Mouse (Mus musculus) intestine, embryonic 14.5 days (tissue): ENCODE results near the gene Astn2. TPM values are rescaled to one million over a fixed set of nuclear protein-coding genes. Genes with fewer than 3 reads are reported as not detected.

ENCODE experiments used
- ATAC-seq: fragments of 200-750 bp; cut with Nextera tagmentation; replicated peaks from 2 replicates; pipeline ENCODE4 v1.8.0; 2017; ENCODE audit warnings: low read depth, moderate number of reproducible peaks, moderate TSS enrichment, moderate library complexity; ENCODE audit not compliant: low FRiP score, low TSS enrichment
- DNase-seq: peaks from one replicate; pipeline ENCODE4 v3.0.0-alpha.2; 2018; ENCODE audit warnings: low spot score
- H3K27ac ChIP-seq: fragments of 300-500 bp; sonication (generic); 2 replicates; pipeline ENCODE4 v1.5.1; 2014; ENCODE audit warnings: low read depth, mild to moderate bottlenecking, control low read depth
- H3K27me3 ChIP-seq: fragments of 300-500 bp; sonication (generic); replicated peaks from 2 replicates; pipeline ENCODE4 v1.6.1; 2014; ENCODE audit warnings: low read length, control low read depth; ENCODE audit not compliant: control insufficient read depth, insufficient read depth
- H3K36me3 ChIP-seq: fragments of 300-500 bp; sonication (generic); 2 replicates; pipeline ENCODE4 v1.6.1; 2014; ENCODE audit warnings: low read length, control low read depth; ENCODE audit not compliant: control insufficient read depth, insufficient read depth
- H3K4me1 ChIP-seq: fragments of 300-500 bp; sonication (generic); replicated peaks from 2 replicates; pipeline ENCODE4 v1.6.1; 2014; ENCODE audit warnings: low read length, control low read depth, mixed read lengths; ENCODE audit not compliant: control insufficient read depth, insufficient read depth
- H3K4me2 ChIP-seq: fragments of 300-500 bp; sonication (generic); 2 replicates; pipeline ENCODE4 v1.6.1; 2014; ENCODE audit warnings: low read length
- H3K4me3 ChIP-seq: fragments of 300-500 bp; sonication (generic); 2 replicates; pipeline ENCODE4 v1.5.1; 2014; ENCODE audit warnings: low read depth, low read length, control low read depth, mixed read lengths
- H3K9ac ChIP-seq: fragments of 300-500 bp; sonication (generic); 2 replicates; pipeline ENCODE4 v1.6.1; 2014; ENCODE audit warnings: mild to moderate bottlenecking, low read length
- H3K9me3 ChIP-seq: fragments of 300-500 bp; sonication (generic); 2 replicates; pipeline ENCODE4 v1.6.1; 2016; ENCODE audit warnings: low read length, control low read depth; ENCODE audit not compliant: control insufficient read depth
- WGBS: fragments of 180-500 bp; shearing (Covaris S2); extraction: QIAGEN DNeasy Blood & Tissue Kit; methylation state at CpG from one replicate; pipeline ENCODE4 v1.1.7; 2014; 5-methylcytosine and 5-hydroxymethylcytosine counted together
- polyA plus RNA-seq: library from polyadenylated mRNA; unstranded; fragments of >200 nt; fragmentation: Nextera tagmentation; extraction: Ambion mirVana; gene quantifications from 2 replicates; pipeline ENCODE4 v1.2.1, GENCODE M21; 2014

Gene Astn2
- polyA plus RNA-seq, 1 experiment from 2014 or later = 0.96 TPM

DNA sequence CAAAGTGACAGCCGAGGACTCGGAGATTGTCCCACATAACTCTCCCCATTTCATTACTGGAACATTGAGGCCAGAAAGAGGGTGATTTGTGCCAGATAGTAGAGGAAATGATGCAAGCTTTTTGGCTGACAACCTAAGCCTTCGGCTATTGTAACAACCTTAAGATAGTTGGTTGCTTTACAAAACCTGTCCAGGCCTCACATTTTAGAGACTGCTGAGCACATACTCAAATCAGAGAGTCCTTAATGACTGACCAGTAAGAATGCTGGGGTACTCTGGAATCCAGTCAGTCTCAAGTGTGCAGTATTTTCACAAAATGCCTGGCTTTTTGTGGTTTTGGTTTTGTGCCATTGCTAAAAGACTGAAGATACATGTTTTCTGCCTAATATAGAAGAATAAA, 1062.6 kb downstream of the Astn2 start:
- Histone ChIP-seq H3K4me1 (no peaks in the 10 kb centered on the region), H3K4me2 (no peak overlapping the region), H3K9ac (no peak overlapping the region), H3K9me3 (no peaks in the 10 kb centered on the region), H3K27ac (no peak overlapping the region), H3K36me3 (no peaks in the 10 kb centered on the region), H3K27me3 (no peaks in the 10 kb centered on the region), H3K4me3 (no peak overlapping the region)
- 83% methylated on average over 3 of the region's 3 CpGs for WGBS
- no peak for DNase-seq
- ATAC-seq = no peak

DNA sequence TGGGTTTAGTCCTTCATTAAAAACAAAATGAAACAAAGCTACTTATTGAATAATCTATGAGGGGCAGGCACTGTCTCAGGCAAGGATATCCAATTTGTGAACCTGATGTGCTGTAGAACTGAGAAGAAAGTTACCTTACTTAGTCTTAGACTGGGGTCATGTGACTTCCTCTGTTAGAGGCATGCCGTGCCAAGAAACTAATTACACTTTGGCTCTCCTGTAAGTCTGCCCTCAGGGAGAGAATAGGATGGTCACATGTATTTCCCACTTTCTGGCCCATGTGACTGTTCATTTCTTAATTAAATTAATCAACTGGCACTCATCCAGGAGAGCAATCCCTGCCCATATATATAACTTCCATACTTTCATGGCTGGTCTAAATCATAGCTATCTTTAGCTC, 1070.7 kb downstream of the Astn2 start:
- Histone ChIP-seq H3K4me2 (no peak overlapping the region), H3K27ac (no peak overlapping the region), H3K4me1 (no peaks in the 10 kb centered on the region), H3K4me3 (no peak overlapping the region), H3K27me3 (no peaks in the 10 kb centered on the region), H3K9ac (no peak overlapping the region), H3K36me3 (no peaks in the 10 kb centered on the region), H3K9me3 (no peaks in the 10 kb centered on the region)
- 39% methylated on average over 1 of the region's 1 CpGs for WGBS
- DNase-seq (no peak), ATAC-seq (no peak)
